Mouse (Mus musculus): Measurements from ENCODE around the gene Eml3.

Gene Eml3

GRCm38 (mm10) chr19:8988346-8989065 lies 59.2 kb downstream of the Eml3 start:
- no peak for DNase-seq (ENCODE audit: low spot score)

- peak; percentile 82 for DNase-seq (ENCODE audit: low spot score)
These were observed 59.8 kb downstream of the Eml3 start, which contains the start of gene Ahnak for GRCm38 (mm10) chr19:8989066-8989566. Ahnak (plus strand) TSS chr19:8989284.

GRCm38 (mm10) chr19:8989567-8990431 lies 60.4 kb downstream of the Eml3 start:
- peak; percentile 88 for DNase-seq (ENCODE audit: low spot score)

DNA sequence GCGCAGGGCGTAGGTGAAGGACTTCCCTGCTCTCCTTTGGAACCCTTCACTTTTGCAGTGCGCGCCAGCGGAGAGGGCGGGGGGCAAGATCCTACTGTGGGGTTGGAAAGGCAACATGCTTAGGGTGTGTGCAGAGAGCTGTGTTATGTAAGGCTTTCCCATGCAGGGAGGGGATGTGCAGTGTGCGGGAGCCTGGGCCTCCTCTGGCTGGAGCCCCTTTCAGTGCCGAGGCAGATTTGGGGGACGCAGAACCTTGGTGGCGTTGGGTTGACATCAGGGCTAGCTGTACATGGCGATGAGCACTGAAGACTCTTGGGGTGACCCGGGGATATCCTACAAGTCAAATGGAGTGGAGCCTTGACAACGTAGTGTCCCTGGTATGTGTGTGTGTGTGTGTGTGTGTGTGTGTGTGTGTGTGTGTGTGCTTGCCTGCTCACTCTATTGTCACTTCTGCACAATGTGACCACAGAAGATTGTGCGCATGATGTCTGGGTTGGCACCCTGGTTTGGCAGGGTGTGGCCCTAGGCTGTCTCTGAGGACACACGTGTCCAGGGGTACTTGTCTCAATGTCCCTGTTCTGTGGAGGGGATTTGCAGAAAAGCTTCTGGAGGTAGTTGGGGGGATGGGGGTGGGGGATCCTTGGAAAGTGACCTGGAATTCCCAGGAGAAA lies 61.2 kb downstream of the Eml3 start:
- DNase-seq (ENCODE audit: low spot score), result no peak

Data from ovary, postnatal 36 days (tissue).